Mouse (Mus musculus): ENCODE measurements around the gene Parp11. TPM values are rescaled to one million over a fixed set of nuclear protein-coding genes. Genes with fewer than 3 reads are reported as not detected.
A peak's percentile ranks its signal among the peaks of the same experiment; 100 is the strongest.

Gene Parp11
- polyA plus RNA-seq, 1 experiment from 2014 or later: 43.6 TPM

- peak overlapping the region; percentile 70 for H3K4me3 ChIP-seq
- 0 out of 2 replicates have a peak, but pooled peaks cover 4% of the 10 kb centered on the region for H3K36me3 ChIP-seq
- no peaks in the 10 kb centered on the region for H3K9me3 ChIP-seq
- WGBS: under 1% methylated on average over 70 of the region's 70 CpGs
- peaks cover 4% of the 10 kb centered on the region; the same call in 1 of the 2 replicates for H3K27me3 ChIP-seq (ENCODE audit: insufficient read depth, poor library complexity, severe bottlenecking)
- peak overlapping the region; percentile 97 for H3K27ac ChIP-seq
- peak; percentile 94 for DNase-seq (ENCODE audit: low spot score)
- peaks cover 35% of the 10 kb centered on the region for H3K4me1 ChIP-seq (replicated peaks)
These were observed 7.0 kb downstream of the Parp11 start for GRCm38 (mm10) chr6:127453407-127454343.

GRCm38 (mm10) chr6:127454344-127454707, 7.7 kb downstream of the Parp11 start:
- no peaks in the 10 kb centered on the region for H3K9me3 ChIP-seq
- 49% methylated on average over 10 of the region's 10 CpGs for WGBS
- 0 out of 2 replicates have a peak, but pooled peaks cover 4% of the 10 kb centered on the region for H3K36me3 ChIP-seq
- H3K4me3 ChIP-seq: peak overlapping the region; percentile 70
- H3K27ac ChIP-seq: peak overlapping the region; percentile 97
- peaks cover 29% of the 10 kb centered on the region for H3K4me1 ChIP-seq (replicated peaks)
- DNase-seq (ENCODE audit: low spot score): no peak
- H3K27me3 ChIP-seq (ENCODE audit: insufficient read depth, poor library complexity, severe bottlenecking): no peaks in the 10 kb centered on the region; the same call in 1 of the 2 replicates

- Histone ChIP-seq H3K9me3 (no peaks in the 10 kb centered on the region), H3K36me3 (0 out of 2 replicates have a peak, but pooled peaks cover 4% of the 10 kb centered on the region), H3K27ac (no peak overlapping the region), H3K4me1 (replicated peaks) (peaks cover 24% of the 10 kb centered on the region), H3K4me3 (peak overlapping the region; percentile 70), H3K27me3 (ENCODE audit: insufficient read depth, poor library complexity, severe bottlenecking) (no peaks in the 10 kb centered on the region; the same call in 1 of the 2 replicates)
- no peak for DNase-seq (ENCODE audit: low spot score)
- WGBS: 92% methylated on average over 6 of the region's 6 CpGs
These were observed 8.2 kb downstream of the Parp11 start for GRCm38 (mm10) chr6:127454809-127455208.

GRCm38 (mm10) chr6:127455440-127455839, 8.8 kb downstream of the Parp11 start:
- no peak for DNase-seq (ENCODE audit: low spot score)
- WGBS: 94% methylated on average over 4 of the region's 4 CpGs

GRCm38 (mm10) chr6:127456769-127457168, 10.1 kb downstream of the Parp11 start:
- 94% methylated on average over 2 of the region's 2 CpGs for WGBS
- no peak overlapping the region for H3K27ac ChIP-seq
- 0 out of 2 replicates have a peak, but pooled peaks cover 4% of the 10 kb centered on the region for H3K36me3 ChIP-seq
- no peaks in the 10 kb centered on the region for H3K9me3 ChIP-seq
- H3K4me3 ChIP-seq: no peak overlapping the region
- H3K27me3 ChIP-seq (ENCODE audit: insufficient read depth, poor library complexity, severe bottlenecking): no peaks in the 10 kb centered on the region
- no peak for DNase-seq (ENCODE audit: low spot score)
- H3K4me1 ChIP-seq (replicated peaks): peaks cover 13% of the 10 kb centered on the region

More at GRCm38 (mm10) chr6:127455440-127455839, 8.8 kb downstream of the Parp11 start:
- Histone ChIP-seq H3K27me3 (ENCODE audit: insufficient read depth, poor library complexity, severe bottlenecking) (no peaks in the 10 kb centered on the region), H3K27ac (no peak overlapping the region), H3K36me3 (0 out of 2 replicates have a peak, but pooled peaks cover 4% of the 10 kb centered on the region), H3K9me3 (no peaks in the 10 kb centered on the region), H3K4me1 (replicated peaks) (peaks cover 18% of the 10 kb centered on the region), H3K4me3 (no peak overlapping the region)

- Histone ChIP-seq H3K4me3 (no peak overlapping the region), H3K27ac (no peak overlapping the region), H3K4me1 (replicated peaks) (peaks cover 26% of the 10 kb centered on the region), H3K9me3 (no peaks in the 10 kb centered on the region), H3K36me3 (0 out of 2 replicates have a peak, but pooled peaks cover 4% of the 10 kb centered on the region), H3K27me3 (ENCODE audit: insufficient read depth, poor library complexity, severe bottlenecking) (no peaks in the 10 kb centered on the region)
- DNase-seq (ENCODE audit: low spot score): no peak
- 95% methylated on average over 2 of the region's 2 CpGs for WGBS
These were observed 13.1 kb downstream of the Parp11 start for GRCm38 (mm10) chr6:127459776-127460175.

GRCm38 (mm10) chr6:127461491-127461890, 14.9 kb downstream of the Parp11 start:
- Histone ChIP-seq H3K4me3 (no peak overlapping the region), H3K4me1 (replicated peaks) (peaks cover 28% of the 10 kb centered on the region), H3K36me3 (0 out of 2 replicates have a peak, but pooled peaks cover 4% of the 10 kb centered on the region), H3K27me3 (ENCODE audit: insufficient read depth, poor library complexity, severe bottlenecking) (no peaks in the 10 kb centered on the region), H3K27ac (no peak overlapping the region), H3K9me3 (no peaks in the 10 kb centered on the region)
- DNase-seq (ENCODE audit: low spot score): no peak
- 89% methylated on average over 4 of the region's 4 CpGs for WGBS

GRCm38 (mm10) chr6:127462251-127462650, 15.6 kb downstream of the Parp11 start:
- 89% methylated on average over 6 of the region's 6 CpGs for WGBS
- no peak overlapping the region for H3K27ac ChIP-seq
- no peak for DNase-seq (ENCODE audit: low spot score)
- H3K9me3 ChIP-seq: no peaks in the 10 kb centered on the region
- H3K36me3 ChIP-seq: no peaks in the 10 kb centered on the region
- H3K4me1 ChIP-seq (replicated peaks): peaks cover 35% of the 10 kb centered on the region
- H3K4me3 ChIP-seq: no peak overlapping the region
- no peaks in the 10 kb centered on the region for H3K27me3 ChIP-seq (ENCODE audit: insufficient read depth, poor library complexity, severe bottlenecking)

GRCm38 (mm10) chr6:127463273-127464001, 16.8 kb downstream of the Parp11 start:
- Histone ChIP-seq H3K27ac (peak overlapping the region; percentile 66), H3K9me3 (no peaks in the 10 kb centered on the region), H3K4me1 (replicated peaks) (peaks cover 30% of the 10 kb centered on the region), H3K4me3 (no peak overlapping the region), H3K27me3 (ENCODE audit: insufficient read depth, poor library complexity, severe bottlenecking) (no peaks in the 10 kb centered on the region), H3K36me3 (no peaks in the 10 kb centered on the region)
- 64% methylated on average over 21 of the region's 21 CpGs for WGBS
- peak; percentile 33 for DNase-seq (ENCODE audit: low spot score)

- Histone ChIP-seq H3K4me3 (no peak overlapping the region), H3K27ac (no peak overlapping the region; the same call in 1 of the 2 replicates), H3K9me3 (no peaks in the 10 kb centered on the region), H3K36me3 (peaks cover 8% of the 10 kb centered on the region), H3K27me3 (ENCODE audit: insufficient read depth, poor library complexity, severe bottlenecking) (no peaks in the 10 kb centered on the region), H3K4me1 (replicated peaks) (peaks cover 30% of the 10 kb centered on the region)
- DNase-seq (ENCODE audit: low spot score): no peak
- 91% methylated on average over 7 of the region's 7 CpGs for WGBS
These were observed 17.9 kb downstream of the Parp11 start for GRCm38 (mm10) chr6:127464523-127464922.

- Histone ChIP-seq H3K36me3 (peaks cover 29% of the 10 kb centered on the region), H3K4me3 (no peak overlapping the region), H3K9me3 (no peaks in the 10 kb centered on the region), H3K27me3 (ENCODE audit: insufficient read depth, poor library complexity, severe bottlenecking) (peaks cover 1% of the 10 kb centered on the region; the same call in 1 of the 2 replicates), H3K4me1 (replicated peaks) (peaks cover 30% of the 10 kb centered on the region), H3K27ac (no peak overlapping the region)
- no peak for DNase-seq (ENCODE audit: low spot score)
- 83% methylated on average over 4 of the region's 4 CpGs for WGBS
These were observed 20.2 kb downstream of the Parp11 start for GRCm38 (mm10) chr6:127466749-127467310.

- Histone ChIP-seq H3K36me3 (peaks cover 55% of the 10 kb centered on the region), H3K27me3 (ENCODE audit: insufficient read depth, poor library complexity, severe bottlenecking) (peaks cover 13% of the 10 kb centered on the region; the same call in 1 of the 2 replicates), H3K4me1 (replicated peaks) (peaks cover 7% of the 10 kb centered on the region; the same call in 1 of the 2 replicates), H3K4me3 (no peak overlapping the region), H3K9me3 (no peaks in the 10 kb centered on the region), H3K27ac (no peak overlapping the region)
- 78% methylated on average over 4 of the region's 4 CpGs for WGBS
- DNase-seq (ENCODE audit: low spot score): no peak
These were observed 25.4 kb downstream of the Parp11 start for GRCm38 (mm10) chr6:127472078-127472477.
